Mouse (Mus musculus): ENCODE results near the gene Pacrg. TPM values are rescaled to one million over a fixed set of nuclear protein-coding genes. Genes with fewer than 3 reads are reported as not detected.

Gene Pacrg
- total RNA-seq, 1 experiment from 2014 or later, result 0.35 TPM

DNA sequence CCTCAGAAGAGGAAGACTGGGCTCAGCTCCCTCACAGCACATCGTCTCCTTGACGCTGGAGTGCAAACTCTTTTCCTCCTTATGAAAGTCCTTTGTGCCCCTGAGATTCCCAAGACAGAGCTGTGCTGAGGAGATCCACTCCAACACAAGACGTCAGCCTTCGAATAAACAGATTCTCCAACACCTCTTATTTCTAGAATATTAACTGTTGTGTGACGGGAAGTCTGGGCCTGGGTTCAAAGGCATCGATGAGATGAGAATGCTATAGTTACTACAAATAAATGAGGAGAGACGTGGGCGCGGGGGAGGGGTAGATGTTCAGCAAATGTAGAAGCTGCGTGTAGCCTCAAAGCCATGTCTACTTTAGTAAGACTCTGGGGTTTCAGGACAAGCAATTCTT is 270.8 kb downstream of the Pacrg start:
- ATAC-seq (ENCODE audit: extremely low read depth, insufficient number of reproducible peaks, low FRiP score, poor library complexity, severe bottlenecking), result no peak

DNA sequence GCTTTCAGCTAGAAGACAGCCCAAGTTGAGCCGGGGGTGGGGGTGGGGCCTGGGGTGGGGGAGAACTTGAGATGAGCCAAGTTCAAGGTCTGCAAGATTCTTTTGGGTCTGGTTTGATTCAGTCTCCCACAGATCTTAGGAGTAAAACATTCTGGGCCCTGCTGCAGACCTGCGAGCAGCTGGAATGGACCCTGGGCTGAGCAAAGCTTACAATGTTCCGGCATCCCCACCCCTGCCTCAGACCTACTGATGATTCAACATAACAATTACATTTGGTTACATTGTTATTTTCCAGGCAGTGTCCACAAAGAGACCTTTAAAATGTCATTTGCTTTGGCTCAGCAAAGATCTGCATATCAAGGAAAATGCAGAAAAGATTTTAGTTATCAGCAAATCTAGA is 272.7 kb downstream of the Pacrg start:
- ATAC-seq (ENCODE audit: extremely low read depth, insufficient number of reproducible peaks, low FRiP score, poor library complexity, severe bottlenecking), result no peak

DNA sequence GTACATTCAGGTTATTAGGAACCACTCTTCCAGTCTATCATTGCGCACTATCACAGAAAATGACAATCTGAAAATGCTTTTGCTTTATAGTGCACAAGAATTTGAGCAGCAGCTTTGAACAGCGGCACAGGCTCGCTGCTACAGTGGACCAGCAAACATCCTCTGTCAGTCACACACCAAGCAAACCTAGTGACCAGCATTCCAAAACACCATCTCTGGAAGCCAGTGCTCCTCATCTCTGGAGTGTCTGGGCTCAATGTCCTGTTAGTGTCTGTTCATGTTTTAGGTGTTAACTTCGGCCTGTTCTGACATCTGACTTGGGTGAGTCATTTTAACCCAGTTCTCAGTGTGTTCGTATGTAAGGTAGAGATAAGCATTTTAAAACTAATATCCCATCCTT is 275.9 kb downstream of the Pacrg start:
- no peak for ATAC-seq (ENCODE audit: extremely low read depth, insufficient number of reproducible peaks, low FRiP score, poor library complexity, severe bottlenecking)

DNA sequence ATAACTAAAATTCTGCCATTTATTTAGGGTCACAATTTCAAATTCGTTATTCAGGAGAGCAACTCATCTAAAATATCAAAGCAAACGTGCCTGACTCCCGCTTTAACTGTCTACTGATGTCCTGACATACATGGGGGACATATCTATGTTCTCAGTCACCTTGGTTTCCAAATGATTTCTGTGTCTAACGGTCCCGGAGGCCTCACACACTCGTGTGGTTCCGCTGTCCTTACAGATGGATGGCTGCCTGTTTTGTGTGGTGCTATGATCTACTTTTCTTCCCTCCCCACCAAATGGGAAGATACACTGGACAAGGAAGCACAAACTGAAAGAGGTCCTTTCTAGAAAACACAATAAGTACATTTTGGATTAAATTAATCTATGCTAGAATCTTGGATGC is 277.2 kb downstream of the Pacrg start:
- ATAC-seq (ENCODE audit: extremely low read depth, insufficient number of reproducible peaks, low FRiP score, poor library complexity, severe bottlenecking), result no peak

DNA sequence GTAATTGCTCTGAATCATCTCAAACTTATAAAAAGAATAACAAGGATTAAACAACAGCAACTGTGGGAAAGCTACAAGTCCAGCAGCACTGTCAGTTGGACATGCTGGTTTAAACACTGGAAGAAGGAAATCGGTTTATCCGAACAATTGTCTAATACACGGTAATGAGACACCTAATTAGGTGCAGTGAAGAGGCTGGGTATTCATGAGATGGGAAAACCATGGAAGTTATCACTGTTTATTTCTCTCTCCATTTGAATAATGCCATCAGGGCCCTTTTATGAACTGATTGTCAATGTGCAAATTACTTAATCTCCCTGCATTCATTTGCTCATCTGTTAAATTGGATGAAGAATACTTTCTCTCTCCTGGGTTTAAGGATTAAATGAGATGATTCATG is 280.1 kb downstream of the Pacrg start:
- no peak for ATAC-seq (ENCODE audit: extremely low read depth, insufficient number of reproducible peaks, low FRiP score, poor library complexity, severe bottlenecking)

DNA sequence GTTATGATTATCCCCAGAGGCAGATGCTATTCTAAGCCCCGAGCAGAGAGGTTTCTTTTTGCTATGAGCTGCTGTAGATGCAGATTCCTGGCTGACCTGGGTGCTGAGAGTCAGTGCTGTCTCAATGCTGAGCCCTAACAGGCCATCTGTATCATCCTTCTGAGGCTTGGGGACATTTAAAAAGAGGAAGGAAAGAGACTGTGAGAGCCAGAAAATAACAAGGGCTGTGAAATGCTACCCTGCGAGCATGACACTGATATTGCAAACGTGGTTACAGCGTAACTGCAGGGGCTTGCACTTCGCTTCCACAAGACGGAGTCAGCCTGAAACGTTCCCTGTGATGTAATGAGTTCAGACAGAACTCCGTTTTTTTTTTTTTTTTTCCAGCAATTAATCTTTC is 281.4 kb downstream of the Pacrg start:
- ATAC-seq (ENCODE audit: extremely low read depth, insufficient number of reproducible peaks, low FRiP score, poor library complexity, severe bottlenecking), result no peak

DNA sequence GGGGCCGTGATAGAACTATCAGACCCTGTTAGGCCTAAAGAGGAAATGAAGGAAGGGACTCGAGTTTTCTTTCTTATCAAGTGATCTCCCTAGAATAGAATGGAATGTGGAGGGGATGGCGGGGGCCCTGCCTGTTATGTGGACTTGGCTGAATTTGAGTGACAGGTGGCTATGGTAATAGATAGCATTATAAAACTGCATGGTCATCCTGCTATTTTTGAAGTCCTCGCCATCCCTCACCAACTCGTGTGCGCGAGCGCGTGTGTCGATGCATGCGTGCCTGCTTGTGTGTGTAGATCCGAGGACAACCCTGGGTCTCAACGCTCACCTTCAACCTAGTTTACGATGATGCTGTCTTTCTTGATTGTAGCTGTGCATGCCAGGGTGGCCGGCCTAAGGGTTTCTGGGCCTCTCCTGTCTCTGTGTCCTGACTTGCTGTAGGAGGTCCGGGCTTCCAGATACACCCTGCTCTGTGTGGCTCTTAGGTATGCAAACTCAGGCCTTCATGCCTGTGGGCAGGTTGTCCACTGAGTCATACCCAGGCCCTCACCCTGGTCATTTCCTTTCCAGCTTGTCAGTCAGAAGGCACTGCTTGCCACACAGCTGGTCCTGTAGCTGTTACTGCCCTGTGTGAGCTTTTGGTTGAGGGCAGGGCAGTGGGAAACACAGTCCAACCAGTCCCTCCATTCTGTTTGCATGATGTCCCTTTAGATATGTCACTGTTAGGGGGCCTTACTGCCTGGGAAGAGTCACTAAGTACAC is 287.6 kb downstream of the Pacrg start:
- ATAC-seq (ENCODE audit: extremely low read depth, insufficient number of reproducible peaks, low FRiP score, poor library complexity, severe bottlenecking), result no peak

DNA sequence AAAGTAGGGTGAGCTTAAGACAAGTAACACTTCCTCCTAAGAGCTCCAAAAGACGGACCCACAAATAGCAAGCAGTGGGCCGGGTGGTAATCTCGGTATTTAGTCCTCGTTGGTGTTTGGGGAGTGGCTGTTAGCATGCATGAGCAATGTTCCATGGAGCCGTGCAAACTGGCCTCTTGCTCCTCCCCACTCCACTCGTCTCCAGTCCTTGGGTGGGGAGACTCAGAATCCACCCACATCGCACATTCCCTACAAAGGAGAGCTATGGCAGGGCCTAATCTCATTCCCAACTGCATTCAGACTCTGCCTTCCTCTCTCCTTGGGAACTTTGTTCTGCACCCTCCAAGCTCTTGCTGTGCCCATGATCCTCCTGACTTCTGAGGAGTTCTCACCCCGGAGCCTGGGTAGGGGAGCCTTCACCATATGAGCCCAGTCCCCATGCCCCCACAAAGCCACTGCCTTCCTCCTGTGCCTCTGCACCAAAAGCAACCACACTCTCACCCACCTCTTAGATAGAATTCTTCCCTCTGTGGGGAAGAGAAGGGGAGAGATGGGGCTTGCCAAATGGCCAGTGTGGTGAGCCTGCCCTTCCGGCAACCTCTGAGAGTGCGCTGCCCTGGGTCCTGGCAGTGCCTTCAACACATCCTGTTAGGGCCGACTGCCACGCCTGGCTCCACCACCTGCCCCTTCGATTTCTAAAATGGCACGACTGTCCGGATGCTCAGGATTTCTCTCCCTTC is 289.2 kb downstream of the Pacrg start:
- no peak for ATAC-seq (ENCODE audit: extremely low read depth, insufficient number of reproducible peaks, low FRiP score, poor library complexity, severe bottlenecking)

DNA sequence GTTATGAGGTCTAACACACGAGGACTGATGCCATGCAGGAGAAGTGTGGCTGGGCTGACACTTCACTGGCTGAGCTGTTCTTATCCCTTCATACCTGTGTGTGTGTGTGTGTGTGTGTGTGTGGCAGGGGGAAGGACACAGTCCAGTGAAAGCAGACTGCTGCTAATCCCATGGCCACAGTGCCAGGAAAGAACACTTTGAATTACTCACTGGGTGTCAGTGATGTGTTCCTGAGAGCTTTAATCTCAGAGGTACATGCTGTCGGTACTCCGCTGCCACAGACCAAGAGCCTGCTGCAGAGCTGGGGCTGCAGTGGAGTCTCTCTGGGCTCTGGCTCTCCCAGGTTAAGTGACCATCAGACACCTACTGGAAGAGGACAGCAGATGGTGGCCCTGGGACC is 290.3 kb downstream of the Pacrg start:
- no peak for ATAC-seq (ENCODE audit: extremely low read depth, insufficient number of reproducible peaks, low FRiP score, poor library complexity, severe bottlenecking)

DNA sequence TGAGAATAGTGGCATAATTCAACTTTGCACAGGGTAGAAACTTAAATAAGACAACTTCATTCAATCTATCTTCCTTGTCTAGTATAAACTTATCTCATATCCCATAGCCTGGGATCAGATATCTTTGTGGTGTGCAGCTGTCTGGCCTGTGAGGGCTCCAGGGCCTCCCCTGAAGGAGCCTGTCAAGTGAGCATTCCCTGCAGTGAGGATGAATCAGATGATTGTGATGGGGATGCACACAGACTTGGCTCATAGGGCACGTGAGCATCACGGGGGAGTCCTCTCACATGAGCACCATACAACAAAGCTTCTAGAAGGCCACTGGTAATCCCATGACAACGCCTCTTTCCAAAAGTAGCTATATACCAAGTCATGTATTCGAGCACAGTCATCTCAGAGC is 291.1 kb downstream of the Pacrg start:
- no peak for ATAC-seq (ENCODE audit: extremely low read depth, insufficient number of reproducible peaks, low FRiP score, poor library complexity, severe bottlenecking)

DNA sequence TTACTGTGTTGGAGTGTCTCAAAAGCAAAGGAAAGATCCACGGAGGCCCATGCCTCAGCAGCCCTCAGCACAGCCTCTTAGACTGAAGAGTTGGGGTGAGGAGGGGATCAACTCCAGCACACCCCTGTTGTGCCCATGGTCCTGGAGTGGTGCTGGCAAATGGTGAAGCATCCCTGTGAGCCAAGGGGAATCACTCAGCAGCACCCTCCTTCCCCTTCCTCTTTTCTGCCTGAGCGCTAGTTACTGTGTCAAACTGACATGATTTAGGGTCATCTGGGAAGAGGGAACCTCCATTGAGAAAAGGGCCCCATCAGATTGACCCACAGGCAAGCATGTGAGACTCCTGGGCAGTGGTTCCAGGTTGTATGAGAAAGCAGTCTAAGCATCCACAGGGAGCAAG is 299.3 kb downstream of the Pacrg start:
- no peak for ATAC-seq (ENCODE audit: extremely low read depth, insufficient number of reproducible peaks, low FRiP score, poor library complexity, severe bottlenecking)

DNA sequence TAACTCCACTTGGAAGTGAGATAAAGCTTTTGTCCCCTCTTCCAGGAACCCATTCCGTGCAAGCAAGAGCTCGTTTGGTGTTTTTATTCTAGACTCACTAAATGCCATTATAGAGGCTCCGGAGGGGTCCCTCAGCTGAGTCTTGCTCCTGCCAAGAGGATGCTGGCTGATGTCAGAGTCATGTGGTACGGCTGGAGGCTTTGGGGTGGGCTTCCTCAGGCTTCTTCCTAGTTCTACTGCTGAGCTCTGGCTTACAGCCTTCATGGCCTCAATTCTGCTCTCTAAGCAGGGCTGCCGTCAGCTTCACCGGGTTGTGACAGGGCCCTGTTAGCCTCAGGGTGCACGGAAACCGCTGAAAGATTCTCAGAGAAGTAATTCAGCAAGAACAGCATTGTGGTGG is 305.9 kb downstream of the Pacrg start:
- no peak for ATAC-seq (ENCODE audit: extremely low read depth, insufficient number of reproducible peaks, low FRiP score, poor library complexity, severe bottlenecking)

DNA sequence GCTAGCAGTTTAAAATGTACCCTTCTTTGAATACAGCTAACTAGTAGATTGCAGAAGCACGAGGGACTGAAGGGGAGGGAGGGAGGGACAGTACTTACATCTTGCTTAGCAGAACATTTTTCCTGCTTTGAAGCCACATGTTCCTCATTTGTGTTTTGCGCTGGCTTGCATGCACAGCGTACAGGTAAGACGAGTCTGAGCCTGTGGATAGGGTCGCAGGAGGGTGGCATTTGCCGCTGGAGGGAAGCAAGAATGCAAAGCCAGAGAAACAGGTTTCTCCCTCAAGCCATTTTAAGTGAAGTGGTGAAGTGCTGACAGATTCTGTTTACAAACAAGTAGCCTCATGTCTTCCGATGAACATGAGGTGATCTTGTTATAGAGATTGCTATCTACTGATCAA is 306.6 kb downstream of the Pacrg start:
- ATAC-seq (ENCODE audit: extremely low read depth, insufficient number of reproducible peaks, low FRiP score, poor library complexity, severe bottlenecking), result no peak

DNA sequence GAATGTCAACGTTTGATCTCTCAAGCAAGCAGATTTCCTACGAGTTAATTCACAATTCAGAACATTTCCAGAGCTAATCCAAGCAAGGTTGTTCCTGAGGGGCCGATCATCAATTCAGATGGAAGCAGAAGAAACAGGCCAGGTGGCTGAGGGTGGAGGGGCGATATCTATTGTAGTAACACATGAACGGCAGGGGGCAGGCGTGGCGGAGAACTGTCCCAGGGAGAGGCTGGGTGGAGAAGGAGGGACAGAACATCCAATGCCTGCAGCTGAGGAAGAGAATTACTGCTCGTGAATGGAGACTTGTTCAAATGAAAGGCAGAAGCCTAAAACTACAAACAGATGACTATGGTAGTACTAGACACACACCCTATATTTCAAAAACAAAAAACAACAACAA is 309.1 kb downstream of the Pacrg start:
- no peak for ATAC-seq (ENCODE audit: extremely low read depth, insufficient number of reproducible peaks, low FRiP score, poor library complexity, severe bottlenecking)

DNA sequence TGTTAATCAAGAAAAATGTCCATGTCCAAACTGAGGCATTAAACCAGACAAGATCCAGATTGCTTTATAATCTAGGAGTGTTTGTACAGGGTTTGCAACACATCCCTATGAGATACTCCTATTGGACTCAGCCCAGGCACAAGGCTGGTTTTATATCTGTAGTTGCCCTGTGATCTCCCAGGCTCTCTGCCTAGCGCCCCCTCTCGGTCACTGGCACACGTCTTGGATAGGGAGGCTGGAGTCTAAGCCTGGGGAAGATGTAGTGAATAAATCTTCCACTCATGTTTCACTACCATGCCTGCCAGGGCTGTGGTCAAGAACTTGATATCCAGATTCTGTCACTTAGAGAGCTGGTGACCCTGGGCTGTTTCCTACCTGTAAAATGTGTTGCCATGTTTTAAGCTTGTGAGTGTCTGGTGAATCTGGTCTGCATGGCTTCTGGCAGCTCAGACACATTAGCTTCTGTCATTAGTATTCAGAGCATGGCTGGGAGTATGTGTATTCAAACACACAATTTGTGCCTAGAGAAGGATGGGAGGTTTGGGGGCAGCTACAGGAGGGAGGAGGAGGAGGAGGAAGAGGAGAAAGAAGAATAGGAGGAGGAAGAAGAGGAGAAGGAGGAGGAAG is 310.7 kb downstream of the Pacrg start:
- ATAC-seq (ENCODE audit: extremely low read depth, insufficient number of reproducible peaks, low FRiP score, poor library complexity, severe bottlenecking), result no peak

DNA sequence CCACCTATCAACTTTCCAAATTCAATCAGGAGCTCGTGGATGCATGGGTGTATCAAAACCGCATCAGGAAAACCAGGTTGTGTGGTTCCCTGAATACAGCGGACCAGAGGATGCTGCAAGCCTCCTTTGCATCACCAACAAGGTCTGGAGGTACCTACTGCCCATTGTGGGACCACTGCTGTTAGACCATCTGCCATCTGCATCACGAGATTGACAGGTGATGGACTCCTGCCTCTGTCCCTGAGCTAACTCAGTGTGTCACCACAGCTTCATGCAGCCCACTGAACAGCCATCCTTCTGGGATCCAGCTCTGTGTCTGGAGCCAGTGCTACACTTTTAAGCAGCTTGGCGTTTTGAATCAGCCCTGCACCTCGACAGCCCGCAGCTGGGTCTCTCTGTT is 318.8 kb downstream of the Pacrg start:
- ATAC-seq (ENCODE audit: extremely low read depth, insufficient number of reproducible peaks, low FRiP score, poor library complexity, severe bottlenecking), result no peak

DNA sequence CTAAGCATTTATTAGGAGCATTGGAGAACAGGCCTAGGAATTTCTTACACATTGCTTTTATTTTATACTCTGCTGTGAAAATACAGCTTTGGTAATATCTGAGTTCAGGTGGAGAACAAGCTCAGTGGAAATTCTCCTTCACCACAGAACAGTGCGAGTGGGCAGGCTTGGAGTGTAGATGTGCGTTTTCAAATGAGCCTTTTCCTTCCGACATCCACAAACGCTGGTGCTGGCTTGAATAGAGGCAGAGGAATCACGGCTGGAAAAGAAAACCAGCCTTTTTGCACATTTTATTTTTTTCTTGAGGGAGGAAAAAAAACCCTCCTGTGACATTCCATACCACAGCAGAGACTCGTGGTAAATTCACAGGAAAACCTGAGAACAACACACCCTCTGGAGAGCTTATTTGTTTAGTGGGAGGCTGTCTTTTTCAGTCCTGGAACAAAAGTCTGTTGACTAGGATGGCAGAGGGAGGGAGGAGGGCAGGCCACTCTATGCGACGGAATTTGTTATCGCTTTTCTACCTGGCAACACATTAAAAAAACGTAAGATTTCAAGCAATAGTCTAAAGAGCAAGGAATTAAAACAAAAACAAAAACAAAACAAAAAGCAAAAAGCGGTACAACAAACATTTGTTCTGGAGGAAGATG is 320.5 kb downstream of the Pacrg start:
- ATAC-seq (ENCODE audit: extremely low read depth, insufficient number of reproducible peaks, low FRiP score, poor library complexity, severe bottlenecking), result no peak

DNA sequence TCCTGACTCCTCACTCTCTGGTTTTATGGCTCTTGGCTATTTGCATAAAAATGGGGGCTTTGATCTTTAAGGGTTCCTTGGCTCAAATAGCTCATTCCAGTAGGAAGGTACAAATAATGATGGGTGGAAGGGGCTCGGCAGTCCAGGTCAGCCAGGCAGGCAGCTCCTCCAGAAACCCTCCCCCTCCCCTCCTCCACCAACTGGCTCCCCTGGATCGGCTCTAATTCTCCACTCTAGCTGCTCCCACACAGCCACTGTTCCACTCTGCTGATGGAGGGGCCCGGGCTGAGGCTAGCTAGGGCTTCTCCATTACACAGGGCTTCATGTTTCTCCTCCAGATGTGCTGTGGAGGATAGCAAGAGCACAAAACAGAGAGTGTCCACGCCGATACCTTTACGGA is 325.3 kb downstream of the Pacrg start:
- no peak for ATAC-seq (ENCODE audit: extremely low read depth, insufficient number of reproducible peaks, low FRiP score, poor library complexity, severe bottlenecking)

DNA sequence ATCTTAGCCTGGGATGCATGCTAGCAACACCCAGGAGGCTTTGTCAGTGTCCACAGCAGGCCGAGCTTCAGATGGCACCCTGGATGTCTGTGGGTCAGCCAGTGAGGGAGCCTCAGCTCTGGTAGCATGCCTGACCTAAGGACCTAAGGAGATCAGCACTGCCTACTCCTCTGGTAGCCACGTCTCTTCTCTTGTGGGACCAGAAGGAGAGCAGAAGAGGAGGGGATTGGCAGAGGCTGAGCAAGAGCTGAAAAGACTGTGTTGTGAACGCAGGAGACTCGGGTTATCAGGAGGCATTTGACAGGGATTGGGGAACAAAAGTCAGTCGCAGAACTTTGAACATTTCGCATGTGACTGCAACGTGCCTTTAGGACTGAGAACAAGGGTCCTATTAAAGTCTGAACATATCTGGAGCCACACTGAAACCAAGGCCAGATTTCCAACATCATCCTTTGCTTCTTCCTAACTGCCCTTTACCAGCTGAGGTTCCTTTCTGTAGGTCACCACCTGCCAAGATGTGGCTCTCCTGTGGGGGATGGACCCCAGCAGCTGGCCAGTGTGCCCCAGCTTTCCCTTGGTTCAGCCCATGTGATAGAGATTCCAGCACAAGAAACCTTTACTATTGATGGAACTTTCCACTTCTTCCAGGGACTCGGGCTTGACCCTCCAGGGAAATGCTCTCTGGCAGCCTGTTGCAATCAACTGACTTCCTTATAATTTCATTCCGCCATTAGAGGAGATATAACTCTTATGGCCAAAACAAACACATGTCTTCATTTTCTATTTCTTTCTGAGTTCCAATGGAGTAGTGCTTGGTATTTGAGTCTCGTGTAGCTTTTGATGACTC is 329.0 kb downstream of the Pacrg start:
- ATAC-seq (ENCODE audit: extremely low read depth, insufficient number of reproducible peaks, low FRiP score, poor library complexity, severe bottlenecking), result no peak
